Mouse (Mus musculus) cerebellum, adult 9-11 months (tissue): ENCODE measurements at regions not wholly inside any gene's neighbourhood (a gene's known extent, or its start where the extent isn't known, plus 50 kb on each side); places are given as distances from the start of the nearest gene placed in this dataset.

Experiments used
- DNase-seq: peaks from one replicate; pipeline ENCODE4 v3.0.0; 2022

GRCm38 (mm10) chr1:40907813-40908212 lies 102.4 kb downstream of the Tmem182 start:
- DNase-seq, result no peak

GRCm38 (mm10) chr1:40913591-40913990 lies 108.2 kb downstream of the Tmem182 start:
- DNase-seq, result no peak

- DNase-seq, result no peak
Observed at GRCm38 (mm10) chr1:40924271-40924670, 118.9 kb downstream of the Tmem182 start.

- no peak for DNase-seq
Observed at GRCm38 (mm10) chr1:40924780-40925179, 119.4 kb downstream of the Tmem182 start.

- peak; percentile 4 for DNase-seq
Observed at GRCm38 (mm10) chr1:40931374-40931773, 126.0 kb downstream of the Tmem182 start.

- no peak for DNase-seq
Observed at GRCm38 (mm10) chr1:40936729-40937128, 131.3 kb downstream of the Tmem182 start.

GRCm38 (mm10) chr1:40942751-40943150 lies 137.3 kb downstream of the Tmem182 start:
- no peak for DNase-seq

- no peak for DNase-seq
Observed at GRCm38 (mm10) chr1:40943165-40943564, 137.8 kb downstream of the Tmem182 start.

- DNase-seq, result no peak
Observed at GRCm38 (mm10) chr1:40950641-40951040, 145.2 kb downstream of the Tmem182 start.

- no peak for DNase-seq
Observed at GRCm38 (mm10) chr1:40954720-40955163, 149.3 kb downstream of the Tmem182 start.

- DNase-seq, result no peak
Observed at GRCm38 (mm10) chr1:40967768-40968504, 162.5 kb downstream of the Tmem182 start.

GRCm38 (mm10) chr1:40983762-40984161 lies 178.4 kb downstream of the Tmem182 start:
- no peak for DNase-seq

GRCm38 (mm10) chr1:40993327-40993726 lies 187.9 kb downstream of the Tmem182 start:
- DNase-seq, result no peak

- no peak for DNase-seq
Observed at GRCm38 (mm10) chr1:41001154-41001949, 196.0 kb downstream of the Tmem182 start.

- no peak for DNase-seq
Observed at GRCm38 (mm10) chr1:41002006-41002405, 196.6 kb downstream of the Tmem182 start.

- DNase-seq, result no peak
Observed at GRCm38 (mm10) chr1:41026943-41027342, 221.5 kb downstream of the Tmem182 start.

GRCm38 (mm10) chr1:41027540-41027978 lies 222.2 kb downstream of the Tmem182 start:
- no peak for DNase-seq

GRCm38 (mm10) chr1:41028021-41028420 lies 222.6 kb downstream of the Tmem182 start:
- DNase-seq, result no peak

GRCm38 (mm10) chr1:41035085-41035880 lies 229.9 kb downstream of the Tmem182 start:
- no peak for DNase-seq

GRCm38 (mm10) chr1:41036940-41037339 lies 231.5 kb downstream of the Tmem182 start:
- no peak for DNase-seq

GRCm38 (mm10) chr1:41054426-41054955 lies 249.1 kb downstream of the Tmem182 start:
- no peak for DNase-seq

- no peak for DNase-seq
Observed at GRCm38 (mm10) chr1:41055761-41056160, 250.4 kb downstream of the Tmem182 start.

GRCm38 (mm10) chr1:41065130-41065529 lies 259.7 kb downstream of the Tmem182 start:
- DNase-seq, result no peak
